Mouse (Mus musculus) lung, embryonic 16.5 days (tissue): ENCODE measurements around the gene Sult3a1. TPM values are rescaled to one million over a fixed set of nuclear protein-coding genes. Genes with fewer than 3 reads are reported as not detected.

ENCODE experiments used
- ATAC-seq: fragments of 200-750 bp; cut with Nextera tagmentation; 2 replicates; pipeline ENCODE4 v1.8.0; 2017; ENCODE audit warnings: low read depth, mild to moderate bottlenecking, moderate library complexity
- H3K27ac ChIP-seq: fragments of 300-500 bp; sonication (generic); 2 replicates; pipeline ENCODE4 v1.5.1; 2014; ENCODE audit warnings: mild to moderate bottlenecking, control low read depth, low read length
- H3K27me3 ChIP-seq: fragments of 300-500 bp; sonication (generic); 2 replicates; pipeline ENCODE4 v1.6.1; 2014; ENCODE audit warnings: low read depth, low read length, mixed read lengths; ENCODE audit not compliant: control insufficient read depth, insufficient read depth
- H3K36me3 ChIP-seq: fragments of 300-500 bp; sonication (generic); 2 replicates; pipeline ENCODE4 v1.6.1; 2014; ENCODE audit warnings: low read length; ENCODE audit not compliant: control insufficient read depth, insufficient read depth
- H3K4me1 ChIP-seq: fragments of 300-500 bp; sonication (generic); replicated peaks from 2 replicates; pipeline ENCODE4 v1.6.1; 2014; ENCODE audit warnings: low read length, mixed read lengths; ENCODE audit not compliant: control insufficient read depth, insufficient read depth
- H3K4me2 ChIP-seq: fragments of 300-500 bp; sonication (generic); 2 replicates; pipeline ENCODE4 v1.6.1; 2014; ENCODE audit warnings: low read depth, low read length, control low read depth
- H3K4me3 ChIP-seq: fragments of 300-500 bp; sonication (generic); 2 replicates; pipeline ENCODE4 v1.5.1; 2014; ENCODE audit warnings: mild to moderate bottlenecking, low read length, control low read depth
- H3K9ac ChIP-seq: fragments of 300-500 bp; sonication (generic); 2 replicates; pipeline ENCODE4 v1.6.1; 2014; ENCODE audit warnings: low read length, control low read depth
- H3K9me3 ChIP-seq: fragments of 300-500 bp; sonication (generic); 2 replicates; pipeline ENCODE4 v1.6.1; 2016; ENCODE audit warnings: low read length; ENCODE audit not compliant: control insufficient read depth
- WGBS: fragments of 180-500 bp; shearing (Covaris S2); extraction: QIAGEN DNeasy Blood & Tissue Kit; methylation state at CpG from one replicate; pipeline ENCODE4 v1.1.7; 2014; 5-methylcytosine and 5-hydroxymethylcytosine counted together
- polyA plus RNA-seq: library from polyadenylated mRNA; unstranded; fragments of >200 nt; fragmentation: Nextera tagmentation; extraction: Ambion mirVana; gene quantifications from 2 replicates; pipeline ENCODE4 v1.2.1, GENCODE M21; 2015

Gene Sult3a1
- polyA plus RNA-seq, 1 experiment from 2014 or later = not detected

DNA sequence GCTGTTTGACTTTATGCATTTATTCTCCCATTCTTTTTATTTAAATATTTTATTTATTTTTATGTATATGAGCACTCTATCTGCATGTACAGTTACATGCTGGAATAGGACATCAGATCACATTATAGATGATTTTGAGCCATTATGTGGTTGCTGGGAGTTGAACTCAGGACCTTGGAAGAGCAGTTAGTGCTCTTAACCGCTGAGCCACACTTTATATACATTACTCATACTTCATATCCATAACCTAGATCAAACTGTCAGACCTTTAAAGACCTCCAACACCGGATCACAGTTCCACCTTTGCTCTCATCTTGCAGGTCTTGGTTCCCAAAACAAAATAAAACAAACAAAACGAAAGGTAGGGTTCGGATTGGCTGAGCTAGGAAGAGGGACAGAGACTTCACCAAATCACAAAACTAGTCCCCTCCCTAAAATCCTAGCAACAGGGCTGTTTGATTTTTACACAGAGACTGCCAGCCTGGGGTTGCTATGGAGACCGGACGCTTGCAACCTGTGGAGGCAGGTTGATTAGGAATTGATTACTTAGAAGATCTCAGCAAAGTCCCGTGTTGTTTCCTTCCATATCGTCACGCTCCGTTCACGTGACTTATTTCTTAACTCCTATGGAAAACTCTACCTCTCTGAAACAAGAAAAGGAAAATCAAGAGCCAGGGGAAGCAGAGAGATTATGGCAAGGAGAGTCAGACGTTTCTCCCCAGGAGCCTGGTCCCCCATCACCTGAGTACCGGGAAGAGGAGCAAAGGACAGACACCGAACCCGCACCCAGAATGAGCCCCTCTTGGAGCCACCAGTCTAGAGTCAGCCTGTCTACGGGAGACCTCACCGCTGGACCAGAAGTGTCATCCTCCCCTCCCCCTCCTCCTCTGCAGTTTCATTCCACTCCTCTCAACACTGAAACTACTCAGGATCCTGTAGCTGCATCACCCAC is 47.3 kb downstream of the Sult3a1 start, which contains the start of gene Rsph4a:
TSS of gene Rsph4a (plus strand) at position 582 of the 952 bp plus-strand sequence.
- peak within 1 kb of the TSS; percentile 30 for H3K9ac ChIP-seq
- WGBS = 7% methylated on average over 17 of the region's 17 CpGs
- peak within 1 kb of the TSS; percentile 47 for H3K4me3 ChIP-seq
- H3K4me2 ChIP-seq = peak within 1 kb of the TSS; percentile 60
- H3K9me3 ChIP-seq = no peaks in the 10 kb centered on the region
- no peak within 1 kb of the TSS for H3K27ac ChIP-seq
- ATAC-seq = peak; percentile 65; the same call in 1 of the 2 replicates
- H3K4me1 ChIP-seq = no peaks in the 10 kb centered on the region
- no peaks in the 10 kb centered on the region for H3K27me3 ChIP-seq
- no peaks in the 10 kb centered on the region for H3K36me3 ChIP-seq

DNA sequence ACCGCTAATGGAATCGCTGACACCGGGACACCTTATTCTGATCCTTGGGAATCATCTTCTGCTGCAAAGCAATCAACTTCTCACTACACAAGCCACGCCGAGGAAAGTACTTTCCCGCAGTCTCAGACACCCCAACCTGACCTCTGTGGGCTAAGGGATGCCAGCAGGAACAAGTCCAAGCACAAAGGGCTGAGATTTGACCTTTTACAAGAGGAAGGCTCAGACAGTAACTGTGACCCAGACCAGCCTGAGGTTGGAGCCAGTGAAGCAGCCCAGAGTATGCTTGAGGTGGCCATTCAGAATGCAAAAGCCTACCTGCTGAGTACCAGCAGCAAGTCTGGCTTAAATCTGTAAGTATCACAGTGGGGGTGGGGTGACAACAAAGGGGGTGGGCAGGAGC is 48.0 kb downstream of the Sult3a1 start:
- no peaks in the 10 kb centered on the region for H3K27me3 ChIP-seq
- no peaks in the 10 kb centered on the region for H3K4me1 ChIP-seq
- ATAC-seq = no peak
- no peak overlapping the region for H3K27ac ChIP-seq
- peak overlapping the region; percentile 47; the same call in 1 of the 2 replicates for H3K4me3 ChIP-seq
- no peaks in the 10 kb centered on the region for H3K36me3 ChIP-seq
- H3K9ac ChIP-seq = no peak overlapping the region; the same call in 1 of the 2 replicates
- peak overlapping the region; percentile 60 for H3K4me2 ChIP-seq
- no peaks in the 10 kb centered on the region for H3K9me3 ChIP-seq
- 8% methylated on average over 6 of the region's 6 CpGs for WGBS

Other genes with a start within 250 kb of the Sult3a1 start
- not detected in 2 replicates for gene Clvs2, start 233.0 kb upstream of the Sult3a1 start, polyA plus RNA-seq
- not detected in 2 replicates for gene Sult3a2, start 71.0 kb upstream of the Sult3a1 start, polyA plus RNA-seq
- gene Rsph4a, start 47.4 kb downstream of the Sult3a1 start, polyA plus RNA-seq = 1.9 and 2.2 TPM in 2 replicates
- gene Zup1, start 93.5 kb downstream of the Sult3a1 start, polyA plus RNA-seq = 20.3 and 20.7 TPM in 2 replicates
- 94.6 and 105 TPM in 2 replicates for gene Rwdd1, start 161.9 kb downstream of the Sult3a1 start, polyA plus RNA-seq
- gene Trappc3l, start 179.9 kb downstream of the Sult3a1 start, polyA plus RNA-seq = not detected in 2 replicates
- not detected in 2 replicates for gene Calhm4, start 186.6 kb downstream of the Sult3a1 start, polyA plus RNA-seq
- 1.0 TPM in 2 replicates for gene Calhm5, start 238.8 kb downstream of the Sult3a1 start, polyA plus RNA-seq